Mouse (Mus musculus) MEL (cell line): ENCODE results near the gene Thsd4. TPM values are rescaled to one million over a fixed set of nuclear protein-coding genes. Genes with fewer than 3 reads are reported as not detected.

Experiments used
- DNase-seq: peaks from one replicate; pipeline ENCODE4 v3.0.0; 2011; ENCODE audit warnings: low read depth, low spot score
- H3K27ac ChIP-seq: 2 replicates; pipeline ENCODE4 v1.5.1; 2012; ENCODE audit warnings: low read depth, mild to moderate bottlenecking, control low read depth, low read length, moderate library complexity; ENCODE audit not compliant: control insufficient read depth
- H3K27me3 ChIP-seq, 2 experiments: fragments of 150-350 bp in 1 of 2; sonication (generic) in 1 of 2; 2 replicates each; pipeline ENCODE4 v1.6.1; 2012; ENCODE audit warnings: low read length in 2 of 2, mild to moderate bottlenecking in 2 of 2, improper control_type of control experiment in 1 of 2, moderate library complexity in 1 of 2; ENCODE audit not compliant: insufficient read depth in 2 of 2, control insufficient read depth in 1 of 2
- H3K36me3 ChIP-seq, 2 experiments: 2 replicates each; pipeline ENCODE4 v1.6.1; 2012 to 2014; ENCODE audit warnings: low read length in 2 of 2, improper control_type of control experiment in 1 of 2, inconsistent platforms in 1 of 2, mild to moderate bottlenecking in 1 of 2; ENCODE audit not compliant: insufficient read depth in 2 of 2, control insufficient read depth in 1 of 2
- H3K4me1 ChIP-seq, 2 experiments: fragments of 150-350 bp in 1 of 2; sonication (generic) in 1 of 2; 2 replicates each; pipeline ENCODE4 v1.6.1; 2012; ENCODE audit warnings: low read length in 2 of 2, improper control_type of control experiment in 1 of 2, mild to moderate bottlenecking in 1 of 2; ENCODE audit not compliant: insufficient read depth in 2 of 2, control insufficient read depth in 1 of 2
- H3K4me3 ChIP-seq, 2 experiments: fragments of 150-350 bp in 1 of 2; sonication (generic) in 1 of 2; 2 replicates each; pipeline ENCODE4 v1.5.1; 2012; ENCODE audit warnings: low read depth in 2 of 2, low read length in 2 of 2, mild to moderate bottlenecking in 2 of 2, moderate library complexity in 2 of 2, control low read depth in 1 of 2, improper control_type of control experiment in 1 of 2; ENCODE audit not compliant: control insufficient read depth in 1 of 2, insufficient read depth in 1 of 2
- H3K79me2 ChIP-seq: 2 replicates; pipeline ENCODE4 v1.6.1; 2012; ENCODE audit warnings: mild to moderate bottlenecking, low read length, moderate library complexity; ENCODE audit not compliant: control insufficient read depth, poor library complexity, insufficient read depth
- H3K9ac ChIP-seq: 2 replicates; pipeline ENCODE4 v1.6.1; 2012; ENCODE audit warnings: low read depth, mild to moderate bottlenecking, control low read depth, low read length, moderate library complexity; ENCODE audit not compliant: control insufficient read depth, poor library complexity, severe bottlenecking
- H3K9me3 ChIP-seq: fragments of 150-350 bp; sonication (generic); replicated peaks from 2 replicates; pipeline ENCODE4 v1.6.1; 2012; ENCODE audit warnings: mild to moderate bottlenecking, low read length, improper control_type of control experiment, moderate library complexity; ENCODE audit not compliant: insufficient read depth
- BHLHE40 ChIP-seq: IDR thresholded peaks from 2 replicates; pipeline ENCODE4 v1.6.1; 2012; ENCODE audit warnings: low read depth, mild to moderate bottlenecking, inconsistent platforms, low read length, improper control_type of control experiment, borderline replicate concordance
- CHD1 ChIP-seq: IDR thresholded peaks from 2 replicates; pipeline ENCODE4 v1.6.1; 2012; ENCODE audit warnings: low read depth, mild to moderate bottlenecking, inconsistent platforms, low read length, improper control_type of control experiment
- CHD2 ChIP-seq: IDR thresholded peaks from 2 replicates; pipeline ENCODE4 v1.6.1; 2011; ENCODE audit warnings: low read length, improper control_type of control experiment
- CTCF ChIP-seq, 3 experiments: IDR thresholded peaks in 2 of 3; conservative IDR thresholded peaks in 1 of 3; 2 replicates each; pipeline ENCODE4 v1.5.1; 2011 to 2012; ENCODE audit warnings: low read length in 3 of 3, low read depth in 2 of 3, mild to moderate bottlenecking in 2 of 3, improper control_type of control experiment in 1 of 3, inconsistent platforms in 1 of 3, mixed read lengths in 1 of 3, moderate library complexity in 1 of 3; ENCODE audit not compliant: control insufficient read depth in 1 of 3, insufficient read depth in 1 of 3, poor library complexity in 1 of 3, severe bottlenecking in 1 of 3
- ELF1 ChIP-seq: IDR thresholded peaks from 2 replicates; pipeline ENCODE4 v1.6.1; 2014; ENCODE audit warnings: low read depth, mild to moderate bottlenecking, inconsistent platforms, low read length, improper control_type of control experiment, moderate library complexity
- EP300 ChIP-seq, 2 experiments: IDR thresholded peaks; 2 replicates each; pipeline ENCODE4 v1.6.1; 2011; ENCODE audit warnings: improper control_type of control experiment in 2 of 2, low read length in 2 of 2, low read depth in 1 of 2, mild to moderate bottlenecking in 1 of 2
- ETS1 ChIP-seq: IDR thresholded peaks from 2 replicates; pipeline ENCODE4 v1.6.1; 2012; ENCODE audit warnings: low read depth, mild to moderate bottlenecking, inconsistent platforms, low read length, improper control_type of control experiment, moderate library complexity
- GABPA ChIP-seq: IDR thresholded peaks from 2 replicates; pipeline ENCODE4 v1.6.1; 2012; ENCODE audit warnings: low read depth, mild to moderate bottlenecking, inconsistent platforms, low read length, improper control_type of control experiment, moderate library complexity
- HCFC1 ChIP-seq: IDR thresholded peaks from 2 replicates; pipeline ENCODE4 v1.6.1; 2012; ENCODE audit warnings: low read depth, mild to moderate bottlenecking, inconsistent platforms, low read length, improper control_type of control experiment, moderate library complexity
- KAT2A ChIP-seq: conservative IDR thresholded peaks from 2 replicates; pipeline ENCODE4 v1.6.1; 2012; ENCODE audit warnings: low read depth, low read length, improper control_type of control experiment, inconsistent platforms
- MAX ChIP-seq: IDR thresholded peaks from 2 replicates; pipeline ENCODE4 v1.6.1; 2011; ENCODE audit warnings: low read length, improper control_type of control experiment
- MAZ ChIP-seq: IDR thresholded peaks from 2 replicates; pipeline ENCODE4 v1.6.1; 2012; ENCODE audit warnings: low read depth, mild to moderate bottlenecking, inconsistent platforms, low read length, improper control_type of control experiment
- MXI1 ChIP-seq: IDR thresholded peaks from 2 replicates; pipeline ENCODE4 v1.6.1; 2011; ENCODE audit warnings: mild to moderate bottlenecking, low read depth, low read length, improper control_type of control experiment
- MYB ChIP-seq: IDR thresholded peaks from 2 replicates; pipeline ENCODE4 v1.6.1; 2011; ENCODE audit warnings: mild to moderate bottlenecking, low read depth, low read length, improper control_type of control experiment
- MYC ChIP-seq: IDR thresholded peaks from 2 replicates; pipeline ENCODE4 v1.6.1; 2011; ENCODE audit warnings: low read depth, mild to moderate bottlenecking, low read length, improper control_type of control experiment, moderate library complexity
- NELFE ChIP-seq: IDR thresholded peaks from 2 replicates; pipeline ENCODE4 v1.6.1; 2011; ENCODE audit warnings: low read depth, low read length, improper control_type of control experiment
- POLR2A ChIP-seq, 2 experiments: IDR thresholded peaks; 2 replicates each; pipeline ENCODE4 v1.6.1; 2011 to 2012; ENCODE audit warnings: low read length in 2 of 2, mild to moderate bottlenecking in 2 of 2, control low read depth in 1 of 2, improper control_type of control experiment in 1 of 2, low read depth in 1 of 2, moderate library complexity in 1 of 2; ENCODE audit not compliant: control insufficient read depth in 1 of 2, insufficient read depth in 1 of 2, poor library complexity in 1 of 2
- POLR2AphosphoS2 ChIP-seq: IDR thresholded peaks from 2 replicates; pipeline ENCODE4 v1.6.1; 2011; ENCODE audit warnings: low read length, improper control_type of control experiment
- RAD21 ChIP-seq: IDR thresholded peaks from 2 replicates; pipeline ENCODE4 v1.6.1; 2011; ENCODE audit warnings: mild to moderate bottlenecking, low read depth, low read length, improper control_type of control experiment
- RCOR1 ChIP-seq: IDR thresholded peaks from 2 replicates; pipeline ENCODE4 v1.6.1; 2012; ENCODE audit warnings: low read depth, mild to moderate bottlenecking, inconsistent platforms, low read length, improper control_type of control experiment
- SIN3A ChIP-seq: IDR thresholded peaks from 2 replicates; pipeline ENCODE4 v1.6.1; 2012; ENCODE audit warnings: low read length, improper control_type of control experiment, inconsistent platforms
- SMC3 ChIP-seq: IDR thresholded peaks from 2 replicates; pipeline ENCODE4 v1.6.1; 2011; ENCODE audit warnings: low read depth, low read length, improper control_type of control experiment
- TAL1 ChIP-seq: IDR thresholded peaks from 2 replicates; pipeline ENCODE4 v1.6.1; 2012; ENCODE audit warnings: mild to moderate bottlenecking, inconsistent platforms, low read length, moderate library complexity, mixed read lengths
- TBP ChIP-seq: IDR thresholded peaks from 2 replicates; pipeline ENCODE4 v1.8.0; 2011; ENCODE audit warnings: low read depth, low read length, improper control_type of control experiment
- TCF12 ChIP-seq: IDR thresholded peaks from 2 replicates; pipeline ENCODE4 v1.6.1; 2014; ENCODE audit warnings: low read depth, mild to moderate bottlenecking, inconsistent platforms, low read length, improper control_type of control experiment, moderate library complexity
- USF2 ChIP-seq, 2 experiments: IDR thresholded peaks; 2 replicates each; pipeline ENCODE4 v1.6.1; 2011 to 2012; ENCODE audit warnings: improper control_type of control experiment in 2 of 2, low read length in 2 of 2, borderline replicate concordance in 1 of 2, inconsistent platforms in 1 of 2, low read depth in 1 of 2, mild to moderate bottlenecking in 1 of 2; ENCODE audit not compliant: insufficient read depth in 1 of 2
- ZC3H11A ChIP-seq: IDR thresholded peaks from 2 replicates; pipeline ENCODE4 v1.6.1; 2012; ENCODE audit warnings: low read depth, mild to moderate bottlenecking, inconsistent platforms, low read length, improper control_type of control experiment
- ZKSCAN1 ChIP-seq: IDR thresholded peaks from 2 replicates; pipeline ENCODE4 v1.6.1; 2012; ENCODE audit warnings: low read depth, mild to moderate bottlenecking, inconsistent platforms, low read length, improper control_type of control experiment, moderate library complexity
- ZMIZ1 ChIP-seq: IDR thresholded peaks from 2 replicates; pipeline ENCODE4 v1.6.1; 2012; ENCODE audit warnings: low read depth, mild to moderate bottlenecking, inconsistent platforms, low read length, improper control_type of control experiment, moderate library complexity
- ZNF384 ChIP-seq: IDR thresholded peaks from 2 replicates; pipeline ENCODE4 v1.6.1; 2012; ENCODE audit warnings: low read depth, mild to moderate bottlenecking, inconsistent platforms, low read length, improper control_type of control experiment
- polyA plus RNA-seq, 2 experiments: library from polyadenylated mRNA; stranded (reverse) in 1 of 2; unstranded in 1 of 2; fragments of >175 nt in 1 of 2; fragments of >200 nt in 1 of 2; gene quantifications; 2 replicates each; pipeline versions ENCODE4 v1.2.1 to v1.2.4; 2012; ENCODE audit warnings: low replicate concordance in 2 of 2, low read depth in 1 of 2; ENCODE audit not compliant: insufficient read length in 2 of 2, insufficient read depth in 1 of 2, missing spikeins in 1 of 2
- total RNA-seq: library from RNA; depleted of rRNA; stranded (reverse); fragments of 300-350 nt; gene quantifications from 2 replicates; pipeline ENCODE4 v1.2.3, GENCODE M21; 2012

Thsd4 gene
- total and polyA plus RNA-seq, 3 experiments: 0.08 TPM; not detected in 1

DNA sequence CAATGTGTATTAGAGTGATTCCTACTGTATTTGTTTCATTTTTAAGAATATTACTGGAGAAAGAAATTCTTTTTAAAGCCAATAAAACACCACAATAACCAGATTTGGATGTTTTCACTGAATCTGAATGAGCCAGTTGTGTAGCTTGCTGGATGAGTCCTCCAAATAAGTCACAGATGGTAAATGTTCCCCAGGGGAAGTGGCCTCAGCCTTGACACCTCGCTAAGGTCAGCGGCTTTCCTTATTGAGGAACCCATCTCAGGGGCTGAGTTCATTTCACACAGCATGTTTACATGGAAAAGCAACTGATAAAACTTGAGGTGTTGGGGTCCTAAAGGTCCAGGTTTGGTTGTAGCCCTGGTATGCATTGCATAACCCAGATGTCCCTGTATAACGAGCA lies 337.8 kb downstream of the Thsd4 start (continued):
- TF ChIP-seq POLR2AphosphoS2: no peak
- TF ChIP-seq MAZ: no peak

GRCm38 (mm10) chr9:60182371-60182770 lies 339.5 kb downstream of the Thsd4 start:
- Histone ChIP-seq H3K79me2 (no peaks in the 10 kb centered on the region), H3K9ac (no peak overlapping the region), H3K9me3 (no peaks in the 10 kb centered on the region), H3K36me3 (no peaks in the 10 kb centered on the region), H3K4me3 (no peak overlapping the region), H3K27ac (no peak overlapping the region), H3K4me1 (no peaks in the 10 kb centered on the region), H3K27me3 (no peaks in the 10 kb centered on the region)
- DNase-seq: no peak
- TF ChIP-seq TCF12: no peak
- TF ChIP-seq ETS1: no peak
- no peak for TF ChIP-seq POLR2AphosphoS2
- TF ChIP-seq ZKSCAN1: no peak
- no peak for TF ChIP-seq ZMIZ1
- TF ChIP-seq ELF1: no peak
- TF ChIP-seq MXI1: no peak
- TF ChIP-seq MAX: no peak
- TF ChIP-seq SIN3A: no peak
- TF ChIP-seq CHD2: no peak
- TF ChIP-seq ZC3H11A: no peak
- TF ChIP-seq MYC: no peak
- no peak for TF ChIP-seq TAL1
- TF ChIP-seq RAD21: no peak
- TF ChIP-seq BHLHE40: no peak
- TF ChIP-seq EP300 (IDR thresholded peaks at IDR 0.05; ENCODE audit: low read depth in 1 of 2, low read length in 2 of 2): no peak
- TF ChIP-seq KAT2A: no peak

GRCm38 (mm10) chr9:60180936-60181335 lies 340.9 kb downstream of the Thsd4 start:
- Histone ChIP-seq H3K9ac (no peak overlapping the region), H3K27ac (no peak overlapping the region), H3K27me3 (no peaks in the 10 kb centered on the region), H3K4me3 (no peak overlapping the region), H3K9me3 (no peaks in the 10 kb centered on the region), H3K79me2 (no peaks in the 10 kb centered on the region), H3K36me3 (no peaks in the 10 kb centered on the region), H3K4me1 (no peaks in the 10 kb centered on the region)
- TF ChIP-seq CTCF (IDR thresholded peaks at IDR 0.05 in 2 of 3, conservative IDR thresholded peaks at IDR 0.05 in 1 of 3; ENCODE audit: control insufficient read depth in 1 of 3, insufficient read depth in 1 of 3, low read depth in 2 of 3, low read length in 3 of 3, poor library complexity in 1 of 3, severe bottlenecking in 1 of 3) (no peak), USF2 (IDR thresholded peaks at IDR 0.05; ENCODE audit: borderline replicate concordance in 1 of 2, insufficient read depth in 1 of 2, low read depth in 1 of 2, low read length in 2 of 2) (no peak), GABPA (no peak), MXI1 (no peak), SMC3 (no peak), TBP (no peak), RCOR1 (no peak), HCFC1 (no peak), POLR2AphosphoS2 (no peak), POLR2A (IDR thresholded peaks at IDR 0.05; ENCODE audit: control insufficient read depth in 1 of 2, insufficient read depth in 1 of 2, low read depth in 1 of 2, low read length in 2 of 2, poor library complexity in 1 of 2) (no peak), ZNF384 (no peak), ELF1 (no peak), NELFE (no peak), MYB (no peak), ETS1 (no peak), RAD21 (no peak), CHD1 (no peak)
- DNase-seq: no peak
